In the genomic region with DNA sequence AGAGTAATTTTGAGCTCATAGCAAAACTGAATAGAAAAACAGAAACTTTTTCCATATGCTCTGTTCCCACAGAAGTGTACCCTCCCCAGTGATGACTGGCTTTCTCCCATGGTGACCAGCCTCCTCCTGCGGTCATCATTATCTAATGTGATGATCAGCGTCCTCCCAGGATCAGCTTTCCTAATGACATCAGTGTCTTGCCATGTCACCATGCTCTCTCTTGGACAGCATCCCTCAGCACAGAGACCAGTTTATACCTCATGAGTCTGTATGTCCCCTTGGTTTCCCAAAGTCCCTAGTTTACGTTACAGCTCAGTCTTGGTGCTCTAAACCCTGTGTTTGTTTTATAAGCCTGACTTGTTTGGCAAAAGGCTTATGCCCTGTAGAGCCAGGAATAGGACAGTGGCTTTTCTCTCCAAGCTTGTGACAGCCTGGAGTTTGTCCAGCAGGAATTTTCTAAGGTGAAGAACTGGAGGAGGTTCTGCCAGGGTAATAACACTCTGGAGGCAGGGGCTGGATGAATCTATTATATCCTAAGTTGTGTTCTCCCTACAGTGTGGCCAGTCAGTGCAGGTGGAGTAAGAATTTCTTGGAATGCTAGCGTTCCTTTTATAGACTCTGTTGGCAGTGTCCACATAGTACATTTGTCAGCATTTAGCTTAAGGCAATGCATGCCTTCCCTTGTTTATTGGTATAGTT, we compare ENCODE assay signal across 17 mouse cellular contexts. TPM values are rescaled to one million over a fixed set of nuclear protein-coding genes. Genes with fewer than 3 reads are reported as not detected.
DNase-seq lines count a peak whose midpoint lies in the region; ATAC-seq and TF ChIP-seq lines count a peak whose summit lies in the region.
"Had no signal": no experiment of that assay in that cellular context is flagged by ENCODE, and none has a peak within 500 bp of the region (broad histone marks: within the 10 kb centered on the region; RNA-seq: fewer than 3 reads in every experiment).

No protein-coding gene starts in this region.

- peaks cover 6% of the 10 kb centered on the region; the same call in 1 of the 2 replicates for H3K4me1 ChIP-seq in heart, adult 2 months (ENCODE audit: control insufficient read depth, insufficient read depth, low read length)
- H3K4me1 ChIP-seq in heart, embryonic 10.5 days = peaks cover 40% of the 10 kb centered on the region
- peaks cover 34% of the 10 kb centered on the region for H3K4me1 ChIP-seq in heart, postnatal 0 days (ENCODE audit: control insufficient read depth, insufficient read depth)
- no peaks in the 10 kb centered on the region for H3K4me1 ChIP-seq in kidney, embryonic 14.5 days (ENCODE audit: control insufficient read depth, insufficient read depth, low read length)

- peak in 1 of 2 experiments; percentile 42 for DNase-seq in heart, adult 2 months
- DNase-seq in heart, embryonic 10.5 days (ENCODE audit: low spot score) = no peak
- peak; percentile 24 for DNase-seq in MN1 (ENCODE audit: low spot score)
- DNase-seq in cerebellum, adult 8-10 months = peak; percentile 11
- DNase-seq in heart, postnatal 0 days (ENCODE audit: low spot score) = no peak
- DNase-seq in kidney, postnatal 10 days = no peak
- DNase-seq: forebrain, postnatal 0 days; kidney, postnatal 4 days; liver; lung, postnatal 10 days; thymus, adult 18-20 months had no signal

- H3K79me2 ChIP-seq in heart, adult 2 months (replicated peaks; ENCODE audit: control insufficient read depth, insufficient read depth, low read length) = no peaks in the 10 kb centered on the region

- no peaks in the 10 kb centered on the region; the same call in 1 of the 2 replicates for H3K36me3 ChIP-seq in heart, adult 2 months (ENCODE audit: control insufficient read depth, insufficient read depth, low read length)
- H3K36me3 ChIP-seq in heart, embryonic 10.5 days = peaks cover 8% of the 10 kb centered on the region; the same call in 1 of the 2 replicates
- peaks cover 9% of the 10 kb centered on the region for H3K36me3 ChIP-seq in heart, postnatal 0 days (replicated peaks; ENCODE audit: control insufficient read depth, insufficient read depth, low read length)
- H3K36me3 ChIP-seq in kidney, embryonic 14.5 days (ENCODE audit: control insufficient read depth, insufficient read depth, low read length) = 0 out of 2 replicates have a peak, but pooled peaks cover 4% of the 10 kb centered on the region

- H3K4me2 ChIP-seq in heart, postnatal 0 days (ENCODE audit: low read depth, low read length) = no peak overlapping the region
- no peak overlapping the region for H3K4me2 ChIP-seq in kidney, embryonic 14.5 days (replicated peaks; ENCODE audit: low read depth, low read length)
- H3K4me2 ChIP-seq: hindbrain, embryonic 13.5 days had no signal

- WGBS in heart, adult 2 months = 45% methylated on average over 4 of the region's 4 CpGs
- 53% methylated on average over 4 of the region's 4 CpGs for WGBS in heart, embryonic 10.5 days
- WGBS in heart, postnatal 0 days = 47% methylated on average over 4 of the region's 4 CpGs
- WGBS in kidney, embryonic 14.5 days = 70% methylated on average over 4 of the region's 4 CpGs

- peak overlapping the region; percentile 51 for H3K27ac ChIP-seq in heart, adult 2 months
- H3K27ac ChIP-seq in heart, embryonic 10.5 days = no peak overlapping the region
- peak overlapping the region; percentile 51 for H3K27ac ChIP-seq in heart, postnatal 0 days (ENCODE audit: low read depth)
- H3K27ac ChIP-seq in kidney, embryonic 14.5 days (ENCODE audit: low read depth, low read length) = no peak overlapping the region
- H3K27ac ChIP-seq: hindbrain, embryonic 13.5 days had no signal

- TF ChIP-seq EP300 in heart, adult 2 months (IDR thresholded peaks at IDR 0.05; ENCODE audit: insufficient read depth, low read depth, low read length) = no peak
- no peak for TF ChIP-seq EP300 in heart, postnatal 0 days (IDR thresholded peaks at IDR 0.05; ENCODE audit: low read depth)

- ATAC-seq in heart, postnatal 0 days (ENCODE audit: insufficient read depth, low read depth) = no peak
- no peak for ATAC-seq in kidney, embryonic 14.5 days (ENCODE audit: low FRiP score, low TSS enrichment)
- ATAC-seq: forebrain, postnatal 0 days; intestine, postnatal 0 days; Patski had no signal

- intact Hi-C loops in heart, adult 2 months (cut with DNase I) = no loop called here

- peak overlapping the region; percentile 3; the same call in 1 of the 2 replicates for H3K9ac ChIP-seq in heart, adult 2 months (ENCODE audit: low read depth, low read length)
- no peak overlapping the region for H3K9ac ChIP-seq in heart, postnatal 0 days (replicated peaks; ENCODE audit: low read depth, low read length)
- H3K9ac ChIP-seq in kidney, embryonic 14.5 days (ENCODE audit: low read depth, low read length) = no peak overlapping the region
- H3K9ac ChIP-seq: forebrain, postnatal 0 days; hindbrain, embryonic 13.5 days had no signal

- TF ChIP-seq POLR2A in heart, adult 2 months (IDR thresholded peaks at IDR 0.05; ENCODE audit: insufficient read depth, low read depth, low read length) = no peak

- H3K27me3 ChIP-seq in heart, adult 2 months (ENCODE audit: control insufficient read depth, insufficient read depth, low read length) = no peaks in the 10 kb centered on the region
- H3K27me3 ChIP-seq in heart, embryonic 10.5 days (ENCODE audit: insufficient read depth, poor library complexity, severe bottlenecking) = no peaks in the 10 kb centered on the region
- no peaks in the 10 kb centered on the region for H3K27me3 ChIP-seq in heart, postnatal 0 days (ENCODE audit: control insufficient read depth, insufficient read depth, low read length)
- H3K27me3 ChIP-seq in kidney, embryonic 14.5 days (ENCODE audit: control insufficient read depth, insufficient read depth, low read length) = no peaks in the 10 kb centered on the region
- H3K27me3 ChIP-seq: CH12.LX; hindbrain, embryonic 13.5 days; Patski had no signal

- TF ChIP-seq CTCF in heart, adult 2 months (IDR thresholded peaks at IDR 0.05) = no peak
- no peak for TF ChIP-seq CTCF in heart, postnatal 0 days (IDR thresholded peaks at IDR 0.05; ENCODE audit: low read depth)

- no peaks in the 10 kb centered on the region for H3K9me3 ChIP-seq in heart, embryonic 10.5 days
- no peaks in the 10 kb centered on the region for H3K9me3 ChIP-seq in heart, postnatal 0 days (replicated peaks; ENCODE audit: control insufficient read depth, low read length)
- H3K9me3 ChIP-seq in kidney, embryonic 14.5 days (ENCODE audit: control insufficient read depth, low read length) = no peaks in the 10 kb centered on the region
- H3K9me3 ChIP-seq: hindbrain, embryonic 13.5 days had no signal

- H3K4me3 ChIP-seq in heart, adult 2 months = no peak overlapping the region
- H3K4me3 ChIP-seq in heart, embryonic 10.5 days = no peak overlapping the region
- H3K4me3 ChIP-seq in heart, postnatal 0 days (ENCODE audit: low read depth, low read length) = no peak overlapping the region
- H3K4me3 ChIP-seq in kidney, embryonic 14.5 days (ENCODE audit: low read length) = no peak overlapping the region
- H3K4me3 ChIP-seq: erythroblast, embryonic 14.5 days; hindbrain, embryonic 13.5 days had no signal

RNA-seq across cellular contexts. Expression of a gene that starts 46.1 kb away (rescaled TPM):
- total RNA-seq in heart, adult 2 months (2021) = 10 to 100 TPM; 12.0 to 12.4 TPM
- 10.3 and 15.3 TPM in 2 replicates for polyA plus RNA-seq in heart, adult 2 months (2012; rRNA removed)
- 14.7 and 15.4 TPM in 2 replicates for polyA plus RNA-seq in heart, embryonic 10.5 days (2016; fragmentation: Nextera tagmentation; extraction: Ambion mirVana)
- total RNA-seq in heart, postnatal 0 days (2014; rRNA removed; ENCODE audit: low replicate concordance) = 28.2 TPM in 2 replicates
- 9.7 and 9.8 TPM in 2 replicates for polyA plus RNA-seq in heart, postnatal 0 days (2015; fragmentation: Nextera tagmentation; extraction: Ambion mirVana)
- 7.4 and 18.0 TPM in 2 replicates for polyA plus RNA-seq in kidney, embryonic 14.5 days (2014; fragmentation: Nextera tagmentation; extraction: Ambion mirVana)

Comparison
In these comparisons a context has a peak if more than half of its experiments do, and no peak if none do; other contexts are left out.
1. H3K27ac ChIP-seq: peak in heart, adult 2 months (single experiment) and heart, postnatal 0 days (single experiment); none in heart, embryonic 10.5 days (single experiment) and kidney, embryonic 14.5 days (single experiment).
2. DNase-seq: peak in MN1 (single experiment) and cerebellum, adult 8-10 months (single experiment); none in heart, embryonic 10.5 days (single experiment), heart, postnatal 0 days (single experiment) and kidney, postnatal 10 days (single experiment).